Mouse (Mus musculus) heart, postnatal 0 days (tissue): ENCODE results near the gene Mapre3.

Experiments used
- CTCF ChIP-seq: IDR thresholded peaks from 2 replicates; pipeline ENCODE4 v1.5.1; 2016; ENCODE audit warnings: antibody characterized with exemption, control low read depth, low read depth
- EP300 ChIP-seq: IDR thresholded peaks from 2 replicates; pipeline ENCODE4 v1.6.1; 2016; ENCODE audit warnings: antibody characterized with exemption, low read depth

GRCm38 (mm10) chr5:30849891-30850555 lies 35.6 kb downstream of the Mapre3 start:
- TF ChIP-seq EP300: no peak
- TF ChIP-seq CTCF: no peak
